Mouse (Mus musculus) liver, embryonic 12.5 days (tissue): ENCODE results near the gene Col26a1. TPM values are rescaled to one million over a fixed set of nuclear protein-coding genes. Genes with fewer than 3 reads are reported as not detected.
A peak's percentile ranks its signal among the peaks of the same experiment; 100 is the strongest.

Experiments
- ATAC-seq: fragments of 200-750 bp; cut with Nextera tagmentation; 2 replicates; pipeline ENCODE4 v1.8.0; 2017; ENCODE audit warnings: moderate number of reproducible peaks, mild to moderate bottlenecking, moderate library complexity
- H3K27ac ChIP-seq: fragments of 300-500 bp; sonication (generic); 2 replicates; pipeline ENCODE4 v1.5.1; 2016; ENCODE audit warnings: mild to moderate bottlenecking
- H3K27me3 ChIP-seq: fragments of 300-500 bp; sonication (generic); replicated peaks from 2 replicates; pipeline ENCODE4 v1.6.1; 2016; ENCODE audit warnings: mild to moderate bottlenecking, moderate library complexity
- H3K36me3 ChIP-seq: fragments of 300-500 bp; sonication (generic); 2 replicates; pipeline ENCODE4 v1.6.1; 2016; ENCODE audit warnings: mild to moderate bottlenecking, moderate library complexity
- H3K4me1 ChIP-seq: fragments of 300-500 bp; sonication (generic); 2 replicates; pipeline ENCODE4 v1.6.1; 2016
- H3K4me2 ChIP-seq: fragments of 300-500 bp; sonication (generic); 2 replicates; pipeline ENCODE4 v1.6.1; 2016; ENCODE audit warnings: mild to moderate bottlenecking, moderate library complexity
- H3K4me3 ChIP-seq: fragments of 300-500 bp; sonication (generic); 2 replicates; pipeline ENCODE4 v1.5.1; 2016; ENCODE audit warnings: mild to moderate bottlenecking, moderate library complexity
- H3K9ac ChIP-seq: fragments of 300-500 bp; sonication (generic); 2 replicates; pipeline ENCODE4 v1.6.1; 2016; ENCODE audit warnings: mild to moderate bottlenecking, moderate library complexity
- H3K9me3 ChIP-seq: fragments of 300-500 bp; sonication (generic); replicated peaks from 2 replicates; pipeline ENCODE4 v1.6.1; 2016; ENCODE audit warnings: mild to moderate bottlenecking, moderate library complexity
- whole genome bisulfite sequencing: fragments of 180-500 bp; shearing (Covaris S2); methylation state at CpG from one replicate; pipeline ENCODE4 v1.1.7; 2016; ENCODE audit not compliant: insufficient replicate concordance; 5-methylcytosine and 5-hydroxymethylcytosine counted together
- polyA plus RNA-seq: library from polyadenylated mRNA; unstranded; fragments of >200 nt; fragmentation: Nextera tagmentation; extraction: Ambion mirVana; gene quantifications from 2 replicates; pipeline ENCODE4 v1.2.1, GENCODE M21; 2016

The Col26a1 gene
- polyA plus RNA-seq, 1 experiment from 2014 or later: 2.6 TPM

- H3K36me3 ChIP-seq: no peaks in the 10 kb centered on the region
- no peaks in the 10 kb centered on the region for H3K9me3 ChIP-seq
- no peaks in the 10 kb centered on the region for H3K27me3 ChIP-seq
- H3K4me3 ChIP-seq: no peak overlapping the region
- H3K9ac ChIP-seq: no peak overlapping the region
- no peak for ATAC-seq
- 68% methylated on average over 3 of the region's 3 CpGs for WGBS
- no peaks in the 10 kb centered on the region for H3K4me1 ChIP-seq
- no peak overlapping the region for H3K4me2 ChIP-seq
- no peak overlapping the region for H3K27ac ChIP-seq
These were observed 50.0 kb downstream of the Col26a1 start for GRCm38 (mm10) chr5:136833053-136833452.

GRCm38 (mm10) chr5:136830156-136830555 is 52.9 kb downstream of the Col26a1 start:
- 68% methylated on average over 3 of the region's 3 CpGs for WGBS
- ATAC-seq: no peak
- H3K4me3 ChIP-seq: no peak overlapping the region
- H3K9ac ChIP-seq: no peak overlapping the region
- H3K36me3 ChIP-seq: no peaks in the 10 kb centered on the region
- H3K9me3 ChIP-seq: no peaks in the 10 kb centered on the region
- H3K27ac ChIP-seq: no peak overlapping the region
- no peaks in the 10 kb centered on the region for H3K27me3 ChIP-seq
- no peak overlapping the region for H3K4me2 ChIP-seq
- no peaks in the 10 kb centered on the region for H3K4me1 ChIP-seq

GRCm38 (mm10) chr5:136821971-136822370 is 61.0 kb downstream of the Col26a1 start:
- no peak for ATAC-seq
- WGBS: 66% methylated on average over 8 of the region's 8 CpGs
- Histone ChIP-seq H3K9ac (no peak overlapping the region), H3K4me2 (no peak overlapping the region), H3K36me3 (no peaks in the 10 kb centered on the region), H3K9me3 (no peaks in the 10 kb centered on the region), H3K4me1 (no peaks in the 10 kb centered on the region), H3K27ac (no peak overlapping the region), H3K4me3 (no peak overlapping the region), H3K27me3 (no peaks in the 10 kb centered on the region)

GRCm38 (mm10) chr5:136820911-136821310 is 62.1 kb downstream of the Col26a1 start:
- WGBS: 70% methylated on average over 2 of the region's 2 CpGs
- H3K4me2 ChIP-seq: no peak overlapping the region
- no peak for ATAC-seq
- H3K36me3 ChIP-seq: no peaks in the 10 kb centered on the region
- H3K27ac ChIP-seq: no peak overlapping the region
- H3K9ac ChIP-seq: no peak overlapping the region
- H3K27me3 ChIP-seq: no peaks in the 10 kb centered on the region
- H3K4me1 ChIP-seq: no peaks in the 10 kb centered on the region
- no peak overlapping the region for H3K4me3 ChIP-seq
- no peaks in the 10 kb centered on the region for H3K9me3 ChIP-seq

- H3K4me1 ChIP-seq: no peaks in the 10 kb centered on the region
These were observed 63.3 kb downstream of the Col26a1 start for GRCm38 (mm10) chr5:136819686-136820085.

GRCm38 (mm10) chr5:136810539-136811374 is 72.3 kb downstream of the Col26a1 start:
- H3K9me3 ChIP-seq: no peaks in the 10 kb centered on the region
- no peak overlapping the region for H3K4me2 ChIP-seq
- no peak for ATAC-seq
- H3K27ac ChIP-seq: no peak overlapping the region
- no peak overlapping the region for H3K4me3 ChIP-seq
- H3K27me3 ChIP-seq: no peaks in the 10 kb centered on the region
- no peak overlapping the region for H3K9ac ChIP-seq
- H3K4me1 ChIP-seq: 0 out of 2 replicates have a peak, but pooled peaks cover 7% of the 10 kb centered on the region
- no peaks in the 10 kb centered on the region for H3K36me3 ChIP-seq
- 60% methylated on average over 30 of the region's 30 CpGs for WGBS

More at GRCm38 (mm10) chr5:136819686-136820085, 63.3 kb downstream of the Col26a1 start:
- H3K27ac ChIP-seq: no peak overlapping the region
- H3K36me3 ChIP-seq: no peaks in the 10 kb centered on the region
- WGBS: 56% methylated on average over 11 of the region's 11 CpGs
- no peaks in the 10 kb centered on the region for H3K9me3 ChIP-seq
- H3K4me3 ChIP-seq: no peak overlapping the region
- H3K9ac ChIP-seq: no peak overlapping the region
- H3K27me3 ChIP-seq: no peaks in the 10 kb centered on the region
- no peak for ATAC-seq
- H3K4me2 ChIP-seq: no peak overlapping the region

- no peaks in the 10 kb centered on the region for H3K36me3 ChIP-seq
- no peak for ATAC-seq
These were observed 76.5 kb downstream of the Col26a1 start for GRCm38 (mm10) chr5:136806379-136807056.

GRCm38 (mm10) chr5:136805019-136805418 is 78.0 kb downstream of the Col26a1 start:
- no peaks in the 10 kb centered on the region for H3K36me3 ChIP-seq
- 0 out of 2 replicates have a peak, but pooled peaks cover 12% of the 10 kb centered on the region for H3K4me1 ChIP-seq
- H3K27ac ChIP-seq: no peak overlapping the region
- no peaks in the 10 kb centered on the region for H3K9me3 ChIP-seq
- no peak for ATAC-seq
- H3K4me2 ChIP-seq: no peak overlapping the region
- H3K27me3 ChIP-seq: 0 out of 2 replicates have a peak, but pooled peaks cover 4% of the 10 kb centered on the region
- H3K9ac ChIP-seq: no peak overlapping the region
- 60% methylated on average over 6 of the region's 6 CpGs for WGBS
- no peak overlapping the region for H3K4me3 ChIP-seq

More at GRCm38 (mm10) chr5:136806379-136807056, 76.5 kb downstream of the Col26a1 start:
- H3K27ac ChIP-seq: no peak overlapping the region
- 61% methylated on average over 16 of the region's 16 CpGs for WGBS
- H3K4me1 ChIP-seq: 0 out of 2 replicates have a peak, but pooled peaks cover 12% of the 10 kb centered on the region
- 0 out of 2 replicates have a peak, but pooled peaks cover 4% of the 10 kb centered on the region for H3K27me3 ChIP-seq
- no peaks in the 10 kb centered on the region for H3K9me3 ChIP-seq
- no peak overlapping the region for H3K4me2 ChIP-seq
- H3K4me3 ChIP-seq: no peak overlapping the region
- no peak overlapping the region for H3K9ac ChIP-seq

GRCm38 (mm10) chr5:136804246-136804645 is 78.8 kb downstream of the Col26a1 start:
- H3K4me1 ChIP-seq: 0 out of 2 replicates have a peak, but pooled peaks cover 12% of the 10 kb centered on the region
- no peak overlapping the region for H3K4me2 ChIP-seq
- H3K4me3 ChIP-seq: no peak overlapping the region
- no peak for ATAC-seq
- 29% methylated on average over 1 of the region's 1 CpGs for WGBS
- H3K27ac ChIP-seq: no peak overlapping the region
- no peaks in the 10 kb centered on the region for H3K9me3 ChIP-seq
- no peak overlapping the region for H3K9ac ChIP-seq
- H3K36me3 ChIP-seq: no peaks in the 10 kb centered on the region
- 0 out of 2 replicates have a peak, but pooled peaks cover 4% of the 10 kb centered on the region for H3K27me3 ChIP-seq

GRCm38 (mm10) chr5:136802732-136803131 is 80.3 kb downstream of the Col26a1 start:
- Histone ChIP-seq H3K4me3 (no peak overlapping the region), H3K27ac (no peak overlapping the region), H3K4me2 (peak overlapping the region; percentile 30), H3K9me3 (no peaks in the 10 kb centered on the region), H3K9ac (no peak overlapping the region), H3K4me1 (0 out of 2 replicates have a peak, but pooled peaks cover 12% of the 10 kb centered on the region), H3K27me3 (0 out of 2 replicates have a peak, but pooled peaks cover 4% of the 10 kb centered on the region), H3K36me3 (no peaks in the 10 kb centered on the region)
- no peak for ATAC-seq
- WGBS: 17% methylated on average over 17 of the region's 17 CpGs

GRCm38 (mm10) chr5:136796917-136797316 is 86.1 kb downstream of the Col26a1 start:
- Histone ChIP-seq H3K4me2 (no peak overlapping the region), H3K4me1 (peaks cover 12% of the 10 kb centered on the region), H3K4me3 (no peak overlapping the region), H3K27ac (no peak overlapping the region), H3K9me3 (no peaks in the 10 kb centered on the region), H3K9ac (no peak overlapping the region), H3K36me3 (no peaks in the 10 kb centered on the region), H3K27me3 (no peaks in the 10 kb centered on the region)
- no peak for ATAC-seq
- 23% methylated on average over 2 of the region's 2 CpGs for WGBS

GRCm38 (mm10) chr5:136793807-136794206 is 89.2 kb downstream of the Col26a1 start:
- Histone ChIP-seq H3K27me3 (no peaks in the 10 kb centered on the region), H3K4me2 (no peak overlapping the region), H3K4me3 (no peak overlapping the region), H3K4me1 (peaks cover 12% of the 10 kb centered on the region), H3K36me3 (no peaks in the 10 kb centered on the region), H3K9ac (no peak overlapping the region), H3K9me3 (no peaks in the 10 kb centered on the region), H3K27ac (no peak overlapping the region)
- 77% methylated on average over 15 of the region's 15 CpGs for WGBS
- no peak for ATAC-seq
